Mouse (Mus musculus) heart, postnatal 0 days (tissue): ENCODE data around the gene Cdr2l.

Source experiments
- CTCF ChIP-seq: IDR thresholded peaks from 2 replicates; pipeline ENCODE4 v1.5.1; 2016; ENCODE audit warnings: antibody characterized with exemption, control low read depth, low read depth
- EP300 ChIP-seq: IDR thresholded peaks from 2 replicates; pipeline ENCODE4 v1.6.1; 2016; ENCODE audit warnings: antibody characterized with exemption, low read depth

- TF ChIP-seq CTCF (no peak), EP300 (no peak)
Measured at GRCm38 (mm10) chr11:115366039-115366705, 15.5 kb upstream of the Cdr2l start.
